Mouse (Mus musculus) limb, embryonic 14.5 days (tissue): ENCODE data around the gene Hint1. TPM values are rescaled to one million over a fixed set of nuclear protein-coding genes. Genes with fewer than 3 reads are reported as not detected.

Experiments
- ATAC-seq: fragments of 200-750 bp; cut with Nextera tagmentation; 2 replicates; pipeline ENCODE4 v1.8.0; 2017; ENCODE audit warnings: low read depth, moderate number of reproducible peaks, moderate TSS enrichment; ENCODE audit not compliant: low FRiP score
- DNase-seq: peaks from one replicate; pipeline ENCODE4 v3.0.0-alpha.2; 2015; ENCODE audit warnings: low spot score
- H3K27ac ChIP-seq: fragments of 300-500 bp; sonication (generic); replicated peaks from 2 replicates; pipeline ENCODE4 v1.5.1; 2014; ENCODE audit warnings: low read depth, mild to moderate bottlenecking, low read length, moderate library complexity, mixed read lengths
- H3K27me3 ChIP-seq: fragments of 300-500 bp; sonication (generic); 2 replicates; pipeline ENCODE4 v1.6.1; 2014; ENCODE audit warnings: low read length, mixed read lengths; ENCODE audit not compliant: control insufficient read depth, insufficient read depth
- H3K36me3 ChIP-seq: fragments of 300-500 bp; sonication (generic); 2 replicates; pipeline ENCODE4 v1.6.1; 2014; ENCODE audit warnings: mild to moderate bottlenecking, low read length, moderate library complexity, mixed read lengths; ENCODE audit not compliant: control insufficient read depth, insufficient read depth
- H3K4me1 ChIP-seq: fragments of 300-500 bp; sonication (generic); 2 replicates; pipeline ENCODE4 v1.6.1; 2014; ENCODE audit warnings: antibody characterized with exemption, low read length, mixed read lengths; ENCODE audit not compliant: control insufficient read depth, insufficient read depth
- H3K4me2 ChIP-seq: fragments of 300-500 bp; sonication (generic); replicated peaks from 2 replicates; pipeline ENCODE4 v1.6.1; 2014; ENCODE audit warnings: low read depth, mild to moderate bottlenecking, low read length, moderate library complexity; ENCODE audit not compliant: severe bottlenecking
- H3K4me3 ChIP-seq: fragments of 300-500 bp; sonication (generic); replicated peaks from 2 replicates; pipeline ENCODE4 v1.5.1; 2014; ENCODE audit warnings: low read length
- H3K9ac ChIP-seq: fragments of 300-500 bp; sonication (generic); 2 replicates; pipeline ENCODE4 v1.6.1; 2014; ENCODE audit warnings: mild to moderate bottlenecking, low read depth, low read length, moderate library complexity; ENCODE audit not compliant: severe bottlenecking
- H3K9me3 ChIP-seq: fragments of 300-500 bp; sonication (generic); 2 replicates; pipeline ENCODE4 v1.6.1; 2016; ENCODE audit warnings: low read length; ENCODE audit not compliant: control insufficient read depth
- POLR2A ChIP-seq: fragments of 200-500 bp; IDR thresholded peaks from 2 replicates; pipeline ENCODE4 v1.8.0; 2012; ENCODE audit warnings: inconsistent platforms, mild to moderate bottlenecking, moderate library complexity, borderline replicate concordance; ENCODE audit not compliant: insufficient read depth, insufficient read length; ENCODE audit errors: extremely low read depth
- WGBS: fragments of 180-500 bp; shearing (Covaris S2); extraction: QIAGEN DNeasy Blood & Tissue Kit; methylation state at CpG from one replicate; pipeline ENCODE4 v1.1.7; 2014; 5-methylcytosine and 5-hydroxymethylcytosine counted together
- polyA plus RNA-seq, 2 experiments: library from polyadenylated mRNA; depleted of rRNA in 1 of 2; stranded (reverse) in 1 of 2; unstranded in 1 of 2; fragments of >200 nt; fragmentation: Nextera tagmentation in 1 of 2; extraction: Ambion mirVana in 1 of 2; gene quantifications; 2 replicates each; pipeline versions ENCODE4 v1.2.1 to v1.2.3; 2012 to 2014

The Hint1 gene
- polyA plus RNA-seq, 2 experiments, result 602 to 618 TPM

GRCm38 (mm10) chr11:54881051-54881474 lies 14.9 kb downstream of the Hint1 start:
- H3K27ac ChIP-seq, result no peak overlapping the region

DNA sequence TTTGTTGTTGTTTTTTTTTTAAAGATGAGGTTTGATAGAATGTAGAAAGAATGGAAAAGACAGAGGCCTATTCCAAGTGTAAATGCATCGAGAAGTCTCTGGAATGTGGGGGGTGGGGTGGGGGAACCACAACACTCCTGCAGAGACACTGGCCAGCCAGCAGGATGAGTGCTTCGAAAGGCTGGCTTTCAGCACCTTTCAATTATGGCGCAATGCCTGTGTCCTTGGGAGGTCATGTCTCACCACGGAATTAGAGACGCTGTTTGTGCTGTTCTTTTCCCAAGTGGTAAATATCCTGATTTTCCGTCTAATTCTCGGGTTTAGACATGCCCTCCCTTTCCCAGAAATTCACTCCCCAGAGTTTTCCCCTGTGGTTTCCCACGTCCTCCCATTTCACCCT lies 16.5 kb downstream of the Hint1 start:
- Histone ChIP-seq H3K27ac (no peak overlapping the region), H3K36me3 (no peaks in the 10 kb centered on the region), H3K9me3 (no peaks in the 10 kb centered on the region), H3K4me1 (peaks cover 11% of the 10 kb centered on the region), H3K9ac (no peak overlapping the region), H3K4me3 (no peak overlapping the region), H3K27me3 (no peaks in the 10 kb centered on the region), H3K4me2 (no peak overlapping the region)
- TF ChIP-seq POLR2A, result no peak
- ATAC-seq (no peak), DNase-seq (peak; percentile 20)
- WGBS, result 27% methylated on average over 8 of the region's 8 CpGs

More at GRCm38 (mm10) chr11:54881051-54881474, 14.9 kb downstream of the Hint1 start:
- no peak overlapping the region for H3K4me3 ChIP-seq
- peak; percentile 30 for DNase-seq
- H3K4me2 ChIP-seq, result no peak overlapping the region
- H3K4me1 ChIP-seq, result peaks cover 11% of the 10 kb centered on the region
- WGBS, result 13% methylated on average over 2 of the region's 2 CpGs
- no peak for ATAC-seq
- no peaks in the 10 kb centered on the region for H3K9me3 ChIP-seq
- H3K9ac ChIP-seq, result no peak overlapping the region
- no peaks in the 10 kb centered on the region for H3K27me3 ChIP-seq
- no peak for TF ChIP-seq POLR2A
- H3K36me3 ChIP-seq, result no peaks in the 10 kb centered on the region

DNA sequence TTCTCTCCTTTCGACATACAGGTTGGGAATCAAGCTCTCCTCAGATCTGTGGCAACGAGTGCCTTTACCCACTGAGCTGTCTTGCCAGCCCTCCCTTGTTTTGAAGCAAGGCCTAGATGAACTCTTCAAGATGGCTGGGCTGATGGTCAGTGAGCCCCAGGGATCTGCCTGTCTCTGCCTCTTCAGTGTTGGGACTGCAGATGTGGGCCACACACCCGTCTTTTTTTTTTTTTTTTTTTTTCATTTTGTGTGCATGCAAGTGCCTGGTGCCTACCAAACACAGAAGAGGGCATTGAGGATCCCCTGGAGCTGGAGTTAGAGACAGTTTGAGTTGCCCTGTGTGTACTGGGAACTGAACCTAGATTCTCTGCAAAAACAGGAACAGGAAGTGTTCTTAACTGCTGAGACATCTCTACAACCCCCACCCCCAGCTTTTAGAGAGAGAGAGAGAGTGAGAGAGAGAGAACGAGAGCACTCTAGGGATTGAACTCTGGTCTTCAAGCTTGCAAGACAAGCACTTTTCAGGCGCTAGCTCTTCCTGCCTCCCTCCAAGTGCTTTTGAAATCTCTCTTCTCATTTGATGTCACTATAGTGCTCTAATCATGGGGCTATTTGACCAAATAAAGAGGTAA lies 18.1 kb downstream of the Hint1 start:
- WGBS, result 76% methylated on average over 5 of the region's 5 CpGs
- no peaks in the 10 kb centered on the region for H3K36me3 ChIP-seq
- H3K4me2 ChIP-seq, result no peak overlapping the region
- no peak overlapping the region for H3K9ac ChIP-seq
- H3K9me3 ChIP-seq, result no peaks in the 10 kb centered on the region
- no peaks in the 10 kb centered on the region for H3K27me3 ChIP-seq
- ATAC-seq (no peak), DNase-seq (no peak)
- H3K27ac ChIP-seq, result no peak overlapping the region
- H3K4me1 ChIP-seq, result peaks cover 11% of the 10 kb centered on the region
- TF ChIP-seq POLR2A, result no peak
- H3K4me3 ChIP-seq, result no peak overlapping the region

GRCm38 (mm10) chr11:54884937-54885336 lies 18.8 kb downstream of the Hint1 start:
- no peak overlapping the region for H3K4me2 ChIP-seq
- no peak for ATAC-seq
- 4% methylated on average over 4 of the region's 5 CpGs for WGBS

GRCm38 (mm10) chr11:54885406-54885805 lies 19.2 kb downstream of the Hint1 start:
- no peaks in the 10 kb centered on the region for H3K9me3 ChIP-seq
- DNase-seq, result no peak
- no peak overlapping the region for H3K4me3 ChIP-seq
- no peak overlapping the region for H3K27ac ChIP-seq
- no peaks in the 10 kb centered on the region for H3K36me3 ChIP-seq
- H3K27me3 ChIP-seq, result no peaks in the 10 kb centered on the region
- WGBS, result 74% methylated on average over 2 of the region's 2 CpGs
- H3K4me1 ChIP-seq, result peaks cover 11% of the 10 kb centered on the region
- TF ChIP-seq POLR2A, result no peak
- no peak overlapping the region for H3K9ac ChIP-seq
- no peak overlapping the region for H3K4me2 ChIP-seq
- ATAC-seq, result no peak

More at GRCm38 (mm10) chr11:54884937-54885336, 18.8 kb downstream of the Hint1 start:
- Histone ChIP-seq H3K4me3 (no peak overlapping the region), H3K9ac (no peak overlapping the region), H3K36me3 (no peaks in the 10 kb centered on the region), H3K9me3 (no peaks in the 10 kb centered on the region), H3K27ac (no peak overlapping the region), H3K4me1 (peaks cover 11% of the 10 kb centered on the region), H3K27me3 (no peaks in the 10 kb centered on the region)
- peak; percentile 29 for DNase-seq
- TF ChIP-seq POLR2A, result no peak
